Mouse (Mus musculus) midbrain, embryonic 14.5 days (tissue): ENCODE measurements around the gene Klf9. TPM values are rescaled to one million over a fixed set of nuclear protein-coding genes. Genes with fewer than 3 reads are reported as not detected.

Experiments used
- ATAC-seq: fragments of 200-750 bp; cut with Nextera tagmentation; 2 replicates; pipeline ENCODE4 v1.8.0; 2017; ENCODE audit warnings: moderate number of reproducible peaks, moderate library complexity; ENCODE audit not compliant: low FRiP score, low TSS enrichment
- DNase-seq: peaks from one replicate; pipeline ENCODE4 v3.0.0-alpha.2; 2015
- H3K27ac ChIP-seq: fragments of 300-500 bp; sonication (generic); replicated peaks from 2 replicates; pipeline ENCODE4 v1.5.1; 2014; ENCODE audit warnings: mild to moderate bottlenecking, low read depth, low read length, moderate library complexity
- H3K27me3 ChIP-seq: fragments of 300-500 bp; sonication (generic); 2 replicates; pipeline ENCODE4 v1.6.1; 2014; ENCODE audit warnings: low read length, control low read depth, mixed read lengths; ENCODE audit not compliant: control insufficient read depth, insufficient read depth
- H3K36me3 ChIP-seq: fragments of 300-500 bp; sonication (generic); 2 replicates; pipeline ENCODE4 v1.6.1; 2014; ENCODE audit warnings: low read length, control low read depth; ENCODE audit not compliant: control insufficient read depth, insufficient read depth
- H3K4me1 ChIP-seq: fragments of 300-500 bp; sonication (generic); 2 replicates; pipeline ENCODE4 v1.6.1; 2014; ENCODE audit warnings: mild to moderate bottlenecking, antibody characterized with exemption, low read length, control low read depth; ENCODE audit not compliant: control insufficient read depth, insufficient read depth
- H3K4me2 ChIP-seq: fragments of 300-500 bp; sonication (generic); 2 replicates; pipeline ENCODE4 v1.6.1; 2014; ENCODE audit warnings: mild to moderate bottlenecking, low read length, moderate library complexity
- H3K4me3 ChIP-seq: fragments of 300-500 bp; sonication (generic); replicated peaks from 2 replicates; pipeline ENCODE4 v1.5.1; 2014; ENCODE audit warnings: low read depth, low read length
- H3K9ac ChIP-seq: fragments of 300-500 bp; sonication (generic); replicated peaks from 2 replicates; pipeline ENCODE4 v1.6.1; 2014; ENCODE audit warnings: mild to moderate bottlenecking, low read length, moderate library complexity
- H3K9me3 ChIP-seq: fragments of 300-500 bp; sonication (generic); 2 replicates; pipeline ENCODE4 v1.6.1; 2016; ENCODE audit warnings: low read length, control low read depth, mixed read lengths; ENCODE audit not compliant: control insufficient read depth
- WGBS: fragments of 180-500 bp; shearing (Covaris S2); extraction: QIAGEN DNeasy Blood & Tissue Kit; methylation state at CpG from one replicate; pipeline ENCODE4 v1.1.7; 2014; 5-methylcytosine and 5-hydroxymethylcytosine counted together
- microRNA counts: library from miRNA; unstranded; fragments of <30 nt; microRNA quantifications from one replicate; lab custom pipeline; 2016
- microRNA-seq: library from miRNA; unstranded; fragments of <30 nt; microRNA quantifications from one replicate; pipeline ENCODE4, GENCODE M21; 2016
- polyA plus RNA-seq: library from polyadenylated mRNA; unstranded; fragments of >200 nt; fragmentation: Nextera tagmentation; extraction: Ambion mirVana; gene quantifications from 2 replicates; pipeline ENCODE4 v1.2.1, GENCODE M21; 2014

Gene Klf9
- polyA plus RNA-seq, 1 experiment from 2014 or later = 0.93 TPM

DNA sequence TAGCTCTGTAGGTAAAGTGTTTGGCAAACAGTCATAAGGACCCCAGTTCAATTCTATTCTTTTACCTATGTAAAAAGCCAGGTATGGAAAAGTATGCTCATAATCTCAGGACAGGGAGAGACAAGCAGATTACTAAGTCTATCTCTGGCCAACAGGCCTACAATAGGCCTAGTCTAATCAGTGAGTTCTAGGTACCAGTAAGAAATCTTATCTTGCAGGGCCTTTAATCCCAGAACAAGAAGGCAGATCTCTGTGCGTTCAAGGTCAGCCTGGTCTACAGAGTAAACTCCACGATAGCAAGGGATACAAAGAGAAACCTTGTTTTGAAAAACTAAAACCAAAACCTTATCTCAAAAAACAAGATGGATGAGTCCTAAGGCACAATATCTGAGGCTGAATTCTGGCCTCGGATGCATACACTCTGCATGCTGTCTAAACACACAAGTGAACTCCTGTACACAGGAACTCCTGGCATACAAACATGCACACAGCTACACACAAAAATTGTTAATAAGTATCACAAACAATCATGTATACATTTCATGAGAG is 62.6 kb downstream of the Klf9 start:
- H3K4me1 ChIP-seq = no peaks in the 10 kb centered on the region
- peaks cover 28% of the 10 kb centered on the region for H3K36me3 ChIP-seq
- H3K9ac ChIP-seq = no peak overlapping the region
- WGBS = 97% methylated on average over 3 of the region's 3 CpGs
- DNase-seq = no peak
- no peak for ATAC-seq
- H3K9me3 ChIP-seq = peaks cover 11% of the 10 kb centered on the region; the same call in 1 of the 2 replicates
- H3K27ac ChIP-seq = no peak overlapping the region
- no peak overlapping the region for H3K4me3 ChIP-seq
- H3K27me3 ChIP-seq = no peaks in the 10 kb centered on the region
- H3K4me2 ChIP-seq = no peak overlapping the region

DNA sequence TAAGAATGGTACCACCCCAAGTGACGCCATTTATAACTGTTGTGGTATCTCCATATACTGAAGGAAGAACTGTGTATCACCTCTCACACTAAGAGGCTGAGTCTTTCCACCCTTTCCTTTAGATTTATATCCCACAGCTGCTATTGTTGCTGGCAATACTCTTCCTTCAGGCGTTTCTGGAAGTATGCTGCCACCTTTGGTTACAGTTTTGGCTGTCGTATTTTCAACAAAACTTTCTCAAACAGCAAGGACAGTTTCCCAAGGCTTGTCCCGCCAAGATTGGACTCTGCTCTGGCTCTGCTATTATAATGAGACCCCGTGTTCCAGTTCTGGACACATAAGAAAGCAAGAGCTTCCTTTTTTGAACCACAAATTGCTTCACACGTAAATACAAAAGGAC is 70.3 kb downstream of the Klf9 start:
- H3K4me1 ChIP-seq = 0 out of 2 replicates have a peak, but pooled peaks cover 3% of the 10 kb centered on the region
- ATAC-seq (no peak), DNase-seq (no peak)
- no peaks in the 10 kb centered on the region for H3K9me3 ChIP-seq
- WGBS = 91% methylated on average over 6 of the region's 6 CpGs
- H3K9ac ChIP-seq = no peak overlapping the region
- no peak overlapping the region for H3K4me2 ChIP-seq
- no peaks in the 10 kb centered on the region for H3K27me3 ChIP-seq
- peaks cover 48% of the 10 kb centered on the region for H3K36me3 ChIP-seq
- H3K4me3 ChIP-seq = no peak overlapping the region
- no peak overlapping the region for H3K27ac ChIP-seq

DNA sequence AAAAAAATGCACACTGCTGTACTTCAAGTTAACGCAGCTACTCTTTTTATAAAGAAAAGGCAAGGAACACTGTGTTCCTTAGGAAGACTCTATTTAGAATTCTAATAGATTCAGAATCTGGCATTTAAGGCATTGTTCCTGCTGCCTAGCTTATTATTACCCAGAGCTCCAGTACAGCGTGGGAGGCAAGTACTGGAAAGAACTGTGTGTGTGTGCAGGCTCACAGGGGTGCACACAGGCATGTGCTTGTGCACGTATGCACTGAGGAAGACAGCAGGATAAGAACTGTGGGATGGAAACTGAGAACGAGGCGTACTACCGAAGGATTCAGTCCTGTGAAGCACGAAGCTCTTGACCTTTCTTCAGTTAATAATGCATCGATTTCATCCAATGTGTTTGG is 73.3 kb downstream of the Klf9 start:
- no peaks in the 10 kb centered on the region for H3K9me3 ChIP-seq
- H3K27ac ChIP-seq = no peak overlapping the region
- H3K36me3 ChIP-seq = peaks cover 49% of the 10 kb centered on the region
- no peak overlapping the region for H3K4me2 ChIP-seq
- DNase-seq (peak; percentile 15), ATAC-seq (no peak)
- no peak overlapping the region for H3K4me3 ChIP-seq
- H3K4me1 ChIP-seq = 0 out of 2 replicates have a peak, but pooled peaks cover 3% of the 10 kb centered on the region
- no peak overlapping the region for H3K9ac ChIP-seq
- H3K27me3 ChIP-seq = no peaks in the 10 kb centered on the region
- 55% methylated on average over 8 of the region's 8 CpGs for WGBS

MicroRNAs encoded within 50 kb of the gene (microRNA counts, 519-probe panel; counts per million panel counts)
- not detected for microRNA mmu-miR-1192 (lab: Ali Mortazavi, UCI)

Small RNA genes lying within 50 kb of the gene (microRNA-seq; reads per million reads assigned to microRNA genes)
- not detected for gene Mir1192

Other genes starting within 250 kb of the Klf9 start
- 25.8 and 36.3 TPM in 2 replicates for gene Smc5, start 132.7 kb downstream of the Klf9 start, polyA plus RNA-seq